Mouse (Mus musculus) stomach, embryonic 16.5 days (tissue): ENCODE data around the gene Pde4d. TPM values are rescaled to one million over a fixed set of nuclear protein-coding genes. Genes with fewer than 3 reads are reported as not detected.

Experiments
- ATAC-seq: fragments of 200-750 bp; cut with Nextera tagmentation; 2 replicates; pipeline ENCODE4 v1.8.0; 2017; ENCODE audit warnings: moderate number of reproducible peaks, moderate TSS enrichment; ENCODE audit not compliant: insufficient read depth, low FRiP score
- H3K27ac ChIP-seq: fragments of 300-500 bp; sonication (generic); 2 replicates; pipeline ENCODE4 v1.5.1; 2014; ENCODE audit warnings: low read length
- H3K27me3 ChIP-seq: fragments of 300-500 bp; sonication (generic); 2 replicates; pipeline ENCODE4 v1.6.1; 2014; ENCODE audit warnings: low read length, control low read depth, mixed read lengths; ENCODE audit not compliant: control insufficient read depth, insufficient read depth
- H3K36me3 ChIP-seq: fragments of 300-500 bp; sonication (generic); 2 replicates; pipeline ENCODE4 v1.6.1; 2014; ENCODE audit warnings: low read length; ENCODE audit not compliant: control insufficient read depth, insufficient read depth
- H3K4me1 ChIP-seq: fragments of 300-500 bp; sonication (generic); 2 replicates; pipeline ENCODE4 v1.6.1; 2014; ENCODE audit warnings: low read length, control low read depth, mixed read lengths; ENCODE audit not compliant: control insufficient read depth, insufficient read depth
- H3K4me2 ChIP-seq: fragments of 300-500 bp; sonication (generic); 2 replicates; pipeline ENCODE4 v1.6.1; 2014; ENCODE audit warnings: low read depth, low read length, mixed read lengths
- H3K4me3 ChIP-seq: fragments of 300-500 bp; sonication (generic); replicated peaks from 2 replicates; pipeline ENCODE4 v1.5.1; 2014; ENCODE audit warnings: mild to moderate bottlenecking, low read length
- H3K9ac ChIP-seq: fragments of 300-500 bp; sonication (generic); 2 replicates; pipeline ENCODE4 v1.6.1; 2014; ENCODE audit warnings: low read length
- H3K9me3 ChIP-seq: fragments of 300-500 bp; sonication (generic); replicated peaks from 2 replicates; pipeline ENCODE4 v1.6.1; 2016; ENCODE audit warnings: low read length, control low read depth; ENCODE audit not compliant: control insufficient read depth
- WGBS: fragments of 180-500 bp; shearing (Covaris S2); extraction: QIAGEN DNeasy Blood & Tissue Kit; methylation state at CpG from one replicate; pipeline ENCODE4 v1.1.7; 2014; 5-methylcytosine and 5-hydroxymethylcytosine counted together
- polyA plus RNA-seq: library from polyadenylated mRNA; unstranded; fragments of >200 nt; fragmentation: Nextera tagmentation; extraction: Ambion mirVana; gene quantifications from 2 replicates; pipeline ENCODE4 v1.2.1, GENCODE M21; 2015

The Pde4d gene
- polyA plus RNA-seq, 1 experiment from 2014 or later, result 22.1 TPM

GRCm38 (mm10) chr13:109662099-109662498 lies 1212.4 kb downstream of the Pde4d start:
- no peak overlapping the region for H3K4me2 ChIP-seq
- H3K9me3 ChIP-seq, result no peaks in the 10 kb centered on the region
- no peak overlapping the region for H3K27ac ChIP-seq
- H3K9ac ChIP-seq, result no peak overlapping the region
- H3K4me3 ChIP-seq, result no peak overlapping the region
- no peaks in the 10 kb centered on the region for H3K36me3 ChIP-seq
- no peaks in the 10 kb centered on the region for H3K27me3 ChIP-seq
- ATAC-seq, result no peak
- WGBS, result 51% methylated on average over 5 of the region's 5 CpGs
- peaks cover 19% of the 10 kb centered on the region for H3K4me1 ChIP-seq

- WGBS, result 62% methylated on average over 3 of the region's 3 CpGs
- Histone ChIP-seq H3K27me3 (no peaks in the 10 kb centered on the region), H3K27ac (no peak overlapping the region), H3K4me3 (no peak overlapping the region), H3K4me1 (peaks cover 19% of the 10 kb centered on the region), H3K36me3 (no peaks in the 10 kb centered on the region), H3K4me2 (no peak overlapping the region), H3K9me3 (no peaks in the 10 kb centered on the region), H3K9ac (no peak overlapping the region)
- ATAC-seq, result no peak
Measured at GRCm38 (mm10) chr13:109662731-109663130, 1213.0 kb downstream of the Pde4d start.

GRCm38 (mm10) chr13:109664956-109665802 lies 1215.4 kb downstream of the Pde4d start:
- 55% methylated on average over 10 of the region's 10 CpGs for WGBS
- ATAC-seq, result peak; percentile 53; the same call in 1 of the 2 replicates

GRCm38 (mm10) chr13:109665803-109666403 lies 1216.2 kb downstream of the Pde4d start:
- H3K4me1 ChIP-seq, result peaks cover 22% of the 10 kb centered on the region
- peak; percentile 71; the same call in 1 of the 2 replicates for ATAC-seq
- H3K27ac ChIP-seq, result peak overlapping the region; percentile 46; the same call in 1 of the 2 replicates
- H3K9ac ChIP-seq, result no peak overlapping the region; the same call in 1 of the 2 replicates
- H3K36me3 ChIP-seq, result no peaks in the 10 kb centered on the region
- 58% methylated on average over 10 of the region's 10 CpGs for WGBS
- H3K4me2 ChIP-seq, result no peak overlapping the region
- H3K4me3 ChIP-seq, result no peak overlapping the region
- H3K27me3 ChIP-seq, result no peaks in the 10 kb centered on the region
- H3K9me3 ChIP-seq, result no peaks in the 10 kb centered on the region

More at GRCm38 (mm10) chr13:109664956-109665802, 1215.4 kb downstream of the Pde4d start:
- H3K4me3 ChIP-seq, result no peak overlapping the region
- H3K4me1 ChIP-seq, result peaks cover 19% of the 10 kb centered on the region
- H3K9me3 ChIP-seq, result no peaks in the 10 kb centered on the region
- no peaks in the 10 kb centered on the region for H3K36me3 ChIP-seq
- H3K4me2 ChIP-seq, result no peak overlapping the region
- no peaks in the 10 kb centered on the region for H3K27me3 ChIP-seq
- peak overlapping the region; percentile 46 for H3K27ac ChIP-seq
- H3K9ac ChIP-seq, result no peak overlapping the region; the same call in 1 of the 2 replicates

- Histone ChIP-seq H3K4me2 (no peak overlapping the region), H3K36me3 (no peaks in the 10 kb centered on the region), H3K27me3 (no peaks in the 10 kb centered on the region), H3K9me3 (no peaks in the 10 kb centered on the region), H3K9ac (no peak overlapping the region), H3K4me1 (peaks cover 17% of the 10 kb centered on the region), H3K4me3 (no peak overlapping the region), H3K27ac (no peak overlapping the region)
- WGBS, result 79% methylated on average over 4 of the region's 4 CpGs
- ATAC-seq, result no peak
Measured at GRCm38 (mm10) chr13:109669965-109670364, 1220.2 kb downstream of the Pde4d start.

- no peaks in the 10 kb centered on the region for H3K9me3 ChIP-seq
- no peaks in the 10 kb centered on the region for H3K36me3 ChIP-seq
- H3K27ac ChIP-seq, result no peak overlapping the region
- 57% methylated on average over 8 of the region's 8 CpGs for WGBS
- no peak overlapping the region for H3K4me3 ChIP-seq
- no peak overlapping the region for H3K9ac ChIP-seq
- no peaks in the 10 kb centered on the region for H3K27me3 ChIP-seq
- ATAC-seq, result no peak
- H3K4me1 ChIP-seq, result peaks cover 4% of the 10 kb centered on the region; the same call in 1 of the 2 replicates
- no peak overlapping the region for H3K4me2 ChIP-seq
Measured at GRCm38 (mm10) chr13:109671589-109672347, 1222.0 kb downstream of the Pde4d start.

- 31% methylated on average over 4 of the region's 4 CpGs for WGBS
- H3K9me3 ChIP-seq, result no peaks in the 10 kb centered on the region
- no peak overlapping the region for H3K9ac ChIP-seq
- no peak overlapping the region for H3K4me3 ChIP-seq
- peaks cover 4% of the 10 kb centered on the region; the same call in 1 of the 2 replicates for H3K4me1 ChIP-seq
- no peak overlapping the region for H3K4me2 ChIP-seq
- peak overlapping the region; percentile 27; the same call in 1 of the 2 replicates for H3K27ac ChIP-seq
- no peak for ATAC-seq
- no peaks in the 10 kb centered on the region for H3K27me3 ChIP-seq
- no peaks in the 10 kb centered on the region for H3K36me3 ChIP-seq
Measured at GRCm38 (mm10) chr13:109677047-109677446, 1227.3 kb downstream of the Pde4d start.

- Histone ChIP-seq H3K27ac (no peak overlapping the region), H3K4me2 (no peak overlapping the region), H3K27me3 (no peaks in the 10 kb centered on the region), H3K4me1 (peaks cover 4% of the 10 kb centered on the region; the same call in 1 of the 2 replicates), H3K9ac (no peak overlapping the region), H3K9me3 (no peaks in the 10 kb centered on the region), H3K36me3 (no peaks in the 10 kb centered on the region), H3K4me3 (no peak overlapping the region)
- ATAC-seq, result 0 out of 2 replicates have a peak, but pooled peaks have one; percentile 47
- WGBS, result 22% methylated on average over 3 of the region's 3 CpGs
Measured at GRCm38 (mm10) chr13:109677617-109678016, 1227.9 kb downstream of the Pde4d start.
